Mouse (Mus musculus): Measurements from ENCODE around the gene Zdhhc18. TPM values are rescaled to one million over a fixed set of nuclear protein-coding genes. Genes with fewer than 3 reads are reported as not detected.

Zdhhc18 gene
- polyA plus RNA-seq, 1 experiment from 2014 or later: 0.79 TPM

DNA sequence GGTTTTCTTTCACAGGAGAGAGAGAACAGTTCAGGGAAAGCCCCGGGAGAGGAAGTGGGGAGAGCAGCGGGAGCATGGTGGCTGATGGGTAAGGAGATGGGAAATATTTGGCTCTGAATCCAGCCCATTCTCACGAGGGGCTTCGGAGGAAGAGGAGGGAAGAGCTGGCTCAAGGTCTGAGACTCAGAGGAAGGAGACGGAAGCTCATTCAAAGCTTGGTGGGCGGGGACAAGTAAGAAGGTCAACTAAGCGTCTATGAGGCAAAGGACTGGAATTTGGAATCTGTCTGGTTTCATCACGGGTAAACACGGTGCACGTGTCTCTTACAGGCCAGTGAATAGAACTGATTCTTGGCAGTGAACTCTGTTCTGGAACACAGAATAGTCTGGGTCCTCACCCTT, 79.9 kb downstream of the Zdhhc18 start:
- H3K36me3 ChIP-seq (ENCODE audit: control insufficient read depth, insufficient read depth): no peaks in the 10 kb centered on the region
- H3K27ac ChIP-seq (ENCODE audit: low read length): peak overlapping the region; percentile 78
- peak overlapping the region; percentile 7; the same call in 1 of the 2 replicates for H3K4me3 ChIP-seq (ENCODE audit: low read depth, low read length)
- no peaks in the 10 kb centered on the region for H3K9me3 ChIP-seq (replicated peaks; ENCODE audit: control insufficient read depth, low read length)
- no peak overlapping the region for H3K9ac ChIP-seq (ENCODE audit: low read depth, low read length)
- 31% methylated on average over 10 of the region's 10 CpGs for WGBS (ENCODE audit: insufficient replicate concordance)
- peaks cover 8% of the 10 kb centered on the region for H3K4me1 ChIP-seq (ENCODE audit: control insufficient read depth, low read depth, low read length)
- no peaks in the 10 kb centered on the region for H3K27me3 ChIP-seq (ENCODE audit: control insufficient read depth, insufficient read depth, low read depth, low read length)
- peak; percentile 75 for ATAC-seq (ENCODE audit: low read depth)
- H3K4me2 ChIP-seq (ENCODE audit: low read depth, low read length): peak overlapping the region; percentile 48; the same call in 1 of the 2 replicates

DNA sequence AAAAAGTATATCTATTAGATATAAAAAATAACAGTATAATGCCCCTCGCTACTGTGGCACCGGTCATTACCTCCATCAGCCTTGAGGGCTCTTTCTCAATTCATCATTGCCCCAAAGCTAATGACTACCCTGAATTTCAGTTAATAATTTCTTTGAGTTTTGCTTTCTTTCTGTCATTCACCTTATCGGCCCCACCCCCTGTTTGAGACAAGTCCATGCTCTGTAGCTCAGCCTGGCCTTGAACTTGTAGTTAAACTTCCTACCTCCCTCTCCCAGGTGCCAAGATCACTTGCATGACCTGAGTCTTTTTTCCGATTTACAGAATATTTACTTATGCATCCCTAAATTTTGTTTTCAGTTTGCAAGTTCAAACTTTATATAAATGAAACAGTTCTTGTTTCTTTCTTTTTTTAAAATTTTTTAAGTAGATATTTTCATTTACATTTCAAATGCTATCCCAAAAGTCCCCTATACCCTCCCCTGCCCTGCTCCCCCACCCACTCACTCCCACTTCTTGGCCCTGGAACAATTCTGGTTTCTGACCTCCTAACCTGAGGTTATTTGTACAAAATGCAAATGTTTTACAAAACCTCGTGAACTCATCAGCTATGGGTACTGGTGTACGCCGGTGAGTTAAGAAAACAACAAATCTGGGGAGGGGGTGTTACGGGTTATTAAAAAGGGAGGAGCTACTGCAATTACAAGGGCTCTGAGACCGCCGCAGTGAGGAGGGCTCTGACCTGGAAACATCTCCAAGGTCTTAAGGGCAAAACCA, 80.5 kb downstream of the Zdhhc18 start:
- H3K9ac ChIP-seq (ENCODE audit: low read depth, low read length): no peak overlapping the region
- H3K27ac ChIP-seq (ENCODE audit: low read length): peak overlapping the region; percentile 78
- H3K9me3 ChIP-seq (replicated peaks; ENCODE audit: control insufficient read depth, low read length): no peaks in the 10 kb centered on the region
- peak; percentile 47 for ATAC-seq (ENCODE audit: low read depth)
- no peaks in the 10 kb centered on the region for H3K36me3 ChIP-seq (ENCODE audit: control insufficient read depth, insufficient read depth)
- WGBS (ENCODE audit: insufficient replicate concordance): 57% methylated on average over 10 of the region's 10 CpGs
- peaks cover 6% of the 10 kb centered on the region; the same call in 1 of the 2 replicates for H3K4me1 ChIP-seq (ENCODE audit: control insufficient read depth, low read depth, low read length)
- H3K4me2 ChIP-seq (ENCODE audit: low read depth, low read length): peak overlapping the region; percentile 48; the same call in 1 of the 2 replicates
- peak overlapping the region; percentile 7; the same call in 1 of the 2 replicates for H3K4me3 ChIP-seq (ENCODE audit: low read depth, low read length)
- H3K27me3 ChIP-seq (ENCODE audit: control insufficient read depth, insufficient read depth, low read depth, low read length): no peaks in the 10 kb centered on the region

DNA sequence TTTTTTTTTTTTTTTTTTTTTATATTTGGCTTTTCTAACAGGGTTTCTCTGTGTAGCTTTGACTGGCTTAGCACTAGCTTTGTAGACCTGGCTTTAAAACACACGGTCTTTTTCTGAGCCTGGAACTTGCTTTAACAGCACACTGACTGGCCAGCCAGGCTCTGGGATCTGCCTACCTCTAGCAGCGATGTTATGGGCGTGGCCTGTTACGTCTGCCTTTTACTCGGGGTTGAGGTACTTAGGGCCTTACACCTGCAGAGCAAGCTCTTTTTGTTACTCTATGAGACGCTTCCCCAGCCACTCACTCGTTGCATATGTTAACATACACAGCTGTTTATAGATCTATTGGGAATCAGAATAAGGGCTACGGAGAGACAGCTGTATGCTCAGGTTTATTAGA, 82.7 kb downstream of the Zdhhc18 start:
- Histone ChIP-seq H3K36me3 (ENCODE audit: control insufficient read depth, insufficient read depth) (no peaks in the 10 kb centered on the region), H3K9ac (ENCODE audit: low read depth, low read length) (no peak overlapping the region), H3K4me2 (ENCODE audit: low read depth, low read length) (no peak overlapping the region), H3K27me3 (ENCODE audit: control insufficient read depth, insufficient read depth, low read depth, low read length) (no peaks in the 10 kb centered on the region), H3K9me3 (replicated peaks; ENCODE audit: control insufficient read depth, low read length) (no peaks in the 10 kb centered on the region), H3K27ac (ENCODE audit: low read length) (no peak overlapping the region), H3K4me1 (ENCODE audit: control insufficient read depth, low read depth, low read length) (no peaks in the 10 kb centered on the region; the same call in 1 of the 2 replicates), H3K4me3 (ENCODE audit: low read depth, low read length) (no peak overlapping the region)
- 22% methylated on average over 8 of the region's 8 CpGs for WGBS (ENCODE audit: insufficient replicate concordance)
- ATAC-seq (ENCODE audit: low read depth): no peak

DNA sequence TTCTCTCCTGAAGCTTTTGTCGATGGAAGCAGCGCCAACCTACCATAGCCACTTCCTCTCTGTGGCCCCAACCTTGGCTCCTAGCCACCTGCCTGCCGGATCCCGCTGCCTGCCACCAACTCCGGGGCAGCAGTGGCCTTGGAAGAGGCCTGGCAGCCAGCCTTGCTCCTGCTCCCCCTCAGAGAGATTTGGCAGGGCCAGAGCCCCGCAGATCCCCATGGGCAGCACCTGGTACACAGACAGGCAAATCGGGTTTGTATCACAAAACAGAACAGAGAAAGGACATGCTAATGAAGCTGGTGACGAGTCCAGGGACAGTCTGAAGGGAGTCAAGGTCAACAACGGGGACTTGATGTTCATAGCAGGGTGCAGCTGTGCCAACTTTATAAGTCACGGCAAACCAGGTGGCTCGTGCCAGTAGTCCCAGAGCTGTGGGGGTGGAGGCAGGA, 86.8 kb downstream of the Zdhhc18 start:
- no peak overlapping the region for H3K4me3 ChIP-seq (ENCODE audit: low read depth, low read length)
- no peaks in the 10 kb centered on the region for H3K36me3 ChIP-seq (ENCODE audit: control insufficient read depth, insufficient read depth)
- no peak overlapping the region for H3K4me2 ChIP-seq (ENCODE audit: low read depth, low read length)
- no peak for ATAC-seq (ENCODE audit: low read depth)
- 56% methylated on average over 11 of the region's 11 CpGs for WGBS (ENCODE audit: insufficient replicate concordance)
- no peak overlapping the region for H3K27ac ChIP-seq (ENCODE audit: low read length)
- no peaks in the 10 kb centered on the region; the same call in 1 of the 2 replicates for H3K4me1 ChIP-seq (ENCODE audit: control insufficient read depth, low read depth, low read length)
- H3K9me3 ChIP-seq (replicated peaks; ENCODE audit: control insufficient read depth, low read length): no peaks in the 10 kb centered on the region
- H3K27me3 ChIP-seq (ENCODE audit: control insufficient read depth, insufficient read depth, low read depth, low read length): no peaks in the 10 kb centered on the region
- H3K9ac ChIP-seq (ENCODE audit: low read depth, low read length): no peak overlapping the region

DNA sequence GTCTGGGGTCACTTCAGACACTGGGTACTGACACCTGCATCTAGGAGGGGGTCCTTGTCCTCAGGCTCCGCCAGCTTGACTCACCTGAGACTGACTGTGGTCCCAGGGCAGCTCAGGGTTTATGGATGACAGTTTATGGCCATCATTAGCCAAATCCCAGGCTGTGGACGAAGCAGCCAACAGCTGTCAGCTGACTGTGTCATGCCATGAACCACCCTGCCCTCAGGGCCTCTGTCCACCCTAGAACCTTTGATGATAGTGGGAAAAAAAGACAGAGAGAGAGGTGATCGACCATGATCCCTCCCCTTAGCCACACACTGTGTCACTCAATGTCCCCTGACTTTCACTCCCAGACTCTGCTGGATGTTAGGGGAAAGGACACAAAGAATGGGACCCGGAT, 88.3 kb downstream of the Zdhhc18 start:
- Histone ChIP-seq H3K36me3 (ENCODE audit: control insufficient read depth, insufficient read depth) (no peaks in the 10 kb centered on the region), H3K9me3 (replicated peaks; ENCODE audit: control insufficient read depth, low read length) (no peaks in the 10 kb centered on the region), H3K4me2 (ENCODE audit: low read depth, low read length) (no peak overlapping the region), H3K27ac (ENCODE audit: low read length) (no peak overlapping the region), H3K4me1 (ENCODE audit: control insufficient read depth, low read depth, low read length) (no peaks in the 10 kb centered on the region; the same call in 1 of the 2 replicates), H3K4me3 (ENCODE audit: low read depth, low read length) (no peak overlapping the region), H3K9ac (ENCODE audit: low read depth, low read length) (no peak overlapping the region), H3K27me3 (ENCODE audit: control insufficient read depth, insufficient read depth, low read depth, low read length) (no peaks in the 10 kb centered on the region)
- no peak for ATAC-seq (ENCODE audit: low read depth)
- WGBS (ENCODE audit: insufficient replicate concordance): 51% methylated on average over 4 of the region's 4 CpGs

DNA sequence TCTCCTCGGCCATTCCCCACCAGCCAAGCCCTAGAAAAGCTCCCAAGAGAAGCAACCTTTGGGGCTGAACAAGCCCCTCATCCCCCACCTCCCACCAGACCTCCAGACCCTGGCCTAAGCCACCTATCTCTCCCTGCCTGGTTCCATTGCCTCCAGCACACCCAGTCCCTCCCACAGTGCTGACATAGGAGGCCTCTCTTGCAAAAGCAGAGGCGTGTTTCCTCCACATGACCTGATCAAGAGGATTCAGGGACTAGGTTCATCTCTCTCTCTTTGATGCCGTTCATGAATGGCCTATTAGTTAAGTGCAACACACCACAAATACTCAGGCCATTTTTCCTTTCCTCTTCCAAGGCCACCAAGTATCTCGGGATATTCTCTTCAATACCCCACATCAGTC, 90.1 kb downstream of the Zdhhc18 start:
- 50% methylated on average over 4 of the region's 4 CpGs for WGBS (ENCODE audit: insufficient replicate concordance)

DNA sequence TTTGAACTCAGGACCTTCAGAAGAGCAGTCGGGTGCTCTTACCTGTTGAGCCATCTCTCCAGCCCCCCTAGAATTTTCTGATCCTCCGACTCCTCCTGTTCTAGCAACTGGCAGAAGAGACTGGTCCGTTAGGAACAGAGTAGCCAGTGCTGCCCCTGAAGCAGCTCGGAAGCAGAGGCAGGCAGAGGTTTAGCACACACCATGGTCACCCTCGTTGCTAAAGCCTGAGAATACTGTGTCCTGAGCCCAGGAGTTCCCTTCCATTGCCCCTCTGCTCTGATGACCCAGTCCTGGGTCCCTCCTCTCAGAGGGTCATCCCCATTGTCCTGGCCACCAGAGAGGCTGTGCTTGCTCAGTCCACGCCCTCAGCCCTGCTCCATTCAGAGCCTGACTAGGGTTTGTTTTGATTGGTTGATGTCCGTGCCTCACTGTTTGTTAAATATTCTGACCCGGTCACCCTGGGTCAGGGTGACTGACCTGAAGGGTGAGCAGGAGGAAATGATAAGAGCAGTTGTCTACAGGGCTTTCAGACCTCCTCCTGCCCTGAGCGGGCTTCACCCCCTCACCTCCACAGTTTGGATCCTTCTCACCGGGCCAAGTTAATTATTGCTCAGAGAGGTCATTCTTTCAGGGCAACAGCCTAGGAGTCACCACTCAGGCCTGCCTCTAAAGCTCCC, 92.8 kb downstream of the Zdhhc18 start:
- 46% methylated on average over 10 of the region's 10 CpGs for WGBS (ENCODE audit: insufficient replicate concordance)
- ATAC-seq (ENCODE audit: low read depth): peak; percentile 88
- Histone ChIP-seq H3K9ac (ENCODE audit: low read depth, low read length) (no peak overlapping the region), H3K36me3 (ENCODE audit: control insufficient read depth, insufficient read depth) (no peaks in the 10 kb centered on the region), H3K27me3 (ENCODE audit: control insufficient read depth, insufficient read depth, low read depth, low read length) (no peaks in the 10 kb centered on the region), H3K4me3 (ENCODE audit: low read depth, low read length) (no peak overlapping the region), H3K9me3 (replicated peaks; ENCODE audit: control insufficient read depth, low read length) (no peaks in the 10 kb centered on the region), H3K27ac (ENCODE audit: low read length) (peak overlapping the region; percentile 77), H3K4me1 (ENCODE audit: control insufficient read depth, low read depth, low read length) (peaks cover 19% of the 10 kb centered on the region), H3K4me2 (ENCODE audit: low read depth, low read length) (0 out of 2 replicates have a peak overlapping the region, but pooled peaks have one; percentile 20)

More for the DNA sequence above, 90.1 kb downstream of the Zdhhc18 start:
- no peak for ATAC-seq (ENCODE audit: low read depth)
- H3K9ac ChIP-seq (ENCODE audit: low read depth, low read length): no peak overlapping the region
- no peak overlapping the region for H3K27ac ChIP-seq (ENCODE audit: low read length)
- H3K4me3 ChIP-seq (ENCODE audit: low read depth, low read length): no peak overlapping the region
- H3K27me3 ChIP-seq (ENCODE audit: control insufficient read depth, insufficient read depth, low read depth, low read length): no peaks in the 10 kb centered on the region
- no peaks in the 10 kb centered on the region for H3K36me3 ChIP-seq (ENCODE audit: control insufficient read depth, insufficient read depth)
- no peak overlapping the region for H3K4me2 ChIP-seq (ENCODE audit: low read depth, low read length)
- no peaks in the 10 kb centered on the region; the same call in 1 of the 2 replicates for H3K4me1 ChIP-seq (ENCODE audit: control insufficient read depth, low read depth, low read length)
- no peaks in the 10 kb centered on the region for H3K9me3 ChIP-seq (replicated peaks; ENCODE audit: control insufficient read depth, low read length)
